Mouse (Mus musculus): ENCODE measurements around the gene Mdp1. TPM values are rescaled to one million over a fixed set of nuclear protein-coding genes. Genes with fewer than 3 reads are reported as not detected.

Gene Mdp1
- total RNA-seq (2017): 41.8 to 53.9 TPM (median 42.8 TPM) in 3 replicates

GRCm38 (mm10) chr14:55659960-55660573 lies at the start of gene Mdp1:
TSS of gene Mdp1 (minus strand) at chr14:55660508.
- ATAC-seq (replicated peaks; ENCODE audit: insufficient number of reproducible peaks, low FRiP score, low TSS enrichment, poor library complexity, severe bottlenecking): peak; percentile 95

- ATAC-seq (replicated peaks; ENCODE audit: insufficient number of reproducible peaks, low FRiP score, low TSS enrichment, poor library complexity, severe bottlenecking): no peak
Observed at GRCm38 (mm10) chr14:55709509-55709908, 49.2 kb upstream of the Mdp1 start.

- no peak for ATAC-seq (replicated peaks; ENCODE audit: insufficient number of reproducible peaks, low FRiP score, low TSS enrichment, poor library complexity, severe bottlenecking)
Observed at GRCm38 (mm10) chr14:55707397-55707796, 47.1 kb upstream of the Mdp1 start.

GRCm38 (mm10) chr14:55706051-55706600 lies 45.8 kb upstream of the Mdp1 start:
- no peak for ATAC-seq (replicated peaks; ENCODE audit: insufficient number of reproducible peaks, low FRiP score, low TSS enrichment, poor library complexity, severe bottlenecking)

- ATAC-seq (replicated peaks; ENCODE audit: insufficient number of reproducible peaks, low FRiP score, low TSS enrichment, poor library complexity, severe bottlenecking): no peak
Observed at GRCm38 (mm10) chr14:55702761-55703160, 42.5 kb upstream of the Mdp1 start.

GRCm38 (mm10) chr14:55701131-55701530 lies 40.8 kb upstream of the Mdp1 start:
- no peak for ATAC-seq (replicated peaks; ENCODE audit: insufficient number of reproducible peaks, low FRiP score, low TSS enrichment, poor library complexity, severe bottlenecking)

- peak; percentile 92 for ATAC-seq (replicated peaks; ENCODE audit: insufficient number of reproducible peaks, low FRiP score, low TSS enrichment, poor library complexity, severe bottlenecking)
Observed at GRCm38 (mm10) chr14:55697226-55697625, 36.9 kb upstream of the Mdp1 start.

GRCm38 (mm10) chr14:55689433-55689832 lies 29.1 kb upstream of the Mdp1 start:
- ATAC-seq (replicated peaks; ENCODE audit: insufficient number of reproducible peaks, low FRiP score, low TSS enrichment, poor library complexity, severe bottlenecking): no peak

GRCm38 (mm10) chr14:55682118-55682493 lies 21.8 kb upstream of the Mdp1 start:
- ATAC-seq (replicated peaks; ENCODE audit: insufficient number of reproducible peaks, low FRiP score, low TSS enrichment, poor library complexity, severe bottlenecking): no peak

- ATAC-seq (replicated peaks; ENCODE audit: insufficient number of reproducible peaks, low FRiP score, low TSS enrichment, poor library complexity, severe bottlenecking): peak; percentile 90
Observed at GRCm38 (mm10) chr14:55681160-55682117, 21.1 kb upstream of the Mdp1 start, which contains the start of gene Tinf2. TSS of gene Tinf2 (minus strand) at chr14:55681820.

GRCm38 (mm10) chr14:55677615-55678014 lies 17.3 kb upstream of the Mdp1 start:
- ATAC-seq (replicated peaks; ENCODE audit: insufficient number of reproducible peaks, low FRiP score, low TSS enrichment, poor library complexity, severe bottlenecking): no peak

GRCm38 (mm10) chr14:55672741-55673060 lies 12.4 kb upstream of the Mdp1 start:
- no peak for ATAC-seq (replicated peaks; ENCODE audit: insufficient number of reproducible peaks, low FRiP score, low TSS enrichment, poor library complexity, severe bottlenecking)

GRCm38 (mm10) chr14:55671833-55672740 lies 11.8 kb upstream of the Mdp1 start, which contains the start of the genes Gmpr2 and Nedd8:
TSS of gene Gmpr2 (plus strand) at chr14:55671941.
TSS of gene Nedd8 (minus strand) at chr14:55672124.
- ATAC-seq (replicated peaks; ENCODE audit: insufficient number of reproducible peaks, low FRiP score, low TSS enrichment, poor library complexity, severe bottlenecking): peak; percentile 100

- peak; percentile 10; the same call in 1 of the 2 replicates for ATAC-seq (replicated peaks; ENCODE audit: insufficient number of reproducible peaks, low FRiP score, low TSS enrichment, poor library complexity, severe bottlenecking)
Observed at GRCm38 (mm10) chr14:55671486-55671832, 11.2 kb upstream of the Mdp1 start.

GRCm38 (mm10) chr14:55660636-55661035 lies 328 bp upstream of the Mdp1 start:
- no peak for ATAC-seq (replicated peaks; ENCODE audit: insufficient number of reproducible peaks, low FRiP score, low TSS enrichment, poor library complexity, severe bottlenecking)

- ATAC-seq (replicated peaks; ENCODE audit: insufficient number of reproducible peaks, low FRiP score, low TSS enrichment, poor library complexity, severe bottlenecking): no peak
Observed at GRCm38 (mm10) chr14:55658011-55658410, 2.3 kb downstream of the Mdp1 start.

- ATAC-seq (replicated peaks; ENCODE audit: insufficient number of reproducible peaks, low FRiP score, low TSS enrichment, poor library complexity, severe bottlenecking): no peak
Observed at GRCm38 (mm10) chr14:55656935-55657334, 3.4 kb downstream of the Mdp1 start.

GRCm38 (mm10) chr14:55651528-55651927 lies 8.8 kb downstream of the Mdp1 start:
- no peak for ATAC-seq (replicated peaks; ENCODE audit: insufficient number of reproducible peaks, low FRiP score, low TSS enrichment, poor library complexity, severe bottlenecking)

- ATAC-seq (replicated peaks; ENCODE audit: insufficient number of reproducible peaks, low FRiP score, low TSS enrichment, poor library complexity, severe bottlenecking): no peak
Observed at GRCm38 (mm10) chr14:55649884-55650283, 10.4 kb downstream of the Mdp1 start, which contains the start of gene Tssk4. TSS of gene Tssk4 (plus strand) at chr14:55650184.
